Mouse (Mus musculus) heart, postnatal 10 days (tissue): ENCODE data around the gene Ints11. TPM values are rescaled to one million over a fixed set of nuclear protein-coding genes. Genes with fewer than 3 reads are reported as not detected.

Experiments
- DNase-seq, 2 experiments: peaks; one replicate each; pipeline ENCODE4 v3.0.0; 2021
- intact Hi-C: fragments of 180-260 bp; cut with DNase I; formaldehyde crosslinking; loops from one replicate; pipeline ENCODE4 v1.15.1; 2025
- total RNA-seq, 2 experiments: library from RNA; stranded (reverse); gene quantifications; 2 replicates each; pipeline ENCODE4 v1.2.3; 2021

Ints11 gene
- total RNA-seq, 2 experiments from 2014 or later, result 16.6 to 20.9 TPM

DNA sequence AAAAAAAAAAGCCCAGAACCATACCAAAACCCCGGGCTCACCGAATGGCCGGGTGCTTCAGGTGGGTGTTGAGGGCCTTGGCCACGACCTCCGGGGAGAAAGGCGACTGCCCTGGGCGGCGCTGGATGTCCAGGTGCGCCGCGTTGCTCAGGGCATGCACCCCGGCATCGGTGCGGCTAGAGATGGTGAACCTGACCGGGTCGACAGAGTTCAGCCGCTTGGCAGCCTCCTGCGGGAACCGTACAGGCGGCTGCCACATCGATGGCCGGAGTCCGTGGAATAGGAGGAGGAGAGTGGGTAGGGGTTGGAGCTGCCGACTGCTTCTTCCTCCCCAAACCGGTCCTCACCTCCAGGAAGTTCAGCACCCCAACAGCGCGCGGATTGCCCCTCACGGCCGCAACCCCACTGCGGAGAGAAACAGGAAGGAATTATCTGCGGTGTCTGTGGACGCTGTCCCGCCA, 21.7 kb downstream of the Ints11 start:
- intact Hi-C loops, result no loop called here
- no peak for DNase-seq

DNA sequence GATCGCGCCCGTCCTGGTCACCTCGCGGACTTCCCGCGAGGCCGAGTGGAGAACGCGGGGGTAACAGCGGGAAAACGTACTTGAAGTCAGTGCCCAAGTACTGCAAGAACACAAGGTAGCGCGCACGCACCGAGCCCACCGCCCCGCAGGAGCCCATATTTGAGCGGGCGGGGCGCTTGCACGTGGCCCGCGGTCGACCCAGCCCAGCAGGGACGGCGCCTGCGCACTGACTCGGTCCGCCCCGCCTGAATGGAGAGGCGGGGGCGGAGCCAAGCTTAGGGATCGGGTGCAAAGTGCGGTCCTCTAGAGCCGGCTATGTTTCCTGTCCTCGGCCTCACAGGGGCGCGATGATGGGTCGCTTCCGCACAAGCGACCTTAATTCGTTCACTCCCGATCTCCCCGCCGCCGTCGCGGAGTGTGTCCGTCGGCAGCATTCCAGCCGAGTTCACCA, 22.2 kb downstream of the Ints11 start, which contains the start of the genes Pusl1 and Acap3:
Gene Pusl1, minus strand, starts transcription at position 231 of the 451 bp plus-strand sequence.
Gene Acap3, plus strand, starts transcription at position 272 of the 451 bp plus-strand sequence.
- peak; percentile 97 to 98 for DNase-seq
- intact Hi-C loops, result loop anchor here (2.0 kb wide), 2 partner anchors 23 to 51 kb away; partner anchors contain the start of genes Cptp, Ints11 and Ube2j2

DNA sequence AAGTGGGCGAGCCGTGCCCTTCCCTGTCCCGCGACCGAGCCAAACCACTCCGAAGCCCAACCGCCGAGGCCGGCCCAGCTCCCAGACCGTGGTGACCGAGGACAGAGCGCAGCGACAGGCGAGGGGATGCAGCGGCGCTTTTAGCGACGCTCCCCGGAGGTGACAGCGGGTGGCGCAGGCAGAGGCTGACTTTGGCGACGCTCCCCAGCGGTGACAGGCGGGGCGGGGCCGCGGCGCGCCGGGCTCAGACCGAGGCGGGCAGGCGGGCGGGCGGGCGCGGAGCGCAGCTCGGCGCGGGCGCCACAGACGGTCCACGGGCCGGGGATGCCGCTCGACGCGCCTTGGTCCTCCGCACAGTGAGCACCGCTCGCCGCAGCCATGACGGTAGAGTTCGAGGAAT, 22.7 kb downstream of the Ints11 start:
- peak; percentile 90 for DNase-seq
- intact Hi-C loops, result loop anchor here (2.0 kb wide), 2 partner anchors 23 to 51 kb away; partner anchors contain the start of genes Cptp, Ints11 and Ube2j2

DNA sequence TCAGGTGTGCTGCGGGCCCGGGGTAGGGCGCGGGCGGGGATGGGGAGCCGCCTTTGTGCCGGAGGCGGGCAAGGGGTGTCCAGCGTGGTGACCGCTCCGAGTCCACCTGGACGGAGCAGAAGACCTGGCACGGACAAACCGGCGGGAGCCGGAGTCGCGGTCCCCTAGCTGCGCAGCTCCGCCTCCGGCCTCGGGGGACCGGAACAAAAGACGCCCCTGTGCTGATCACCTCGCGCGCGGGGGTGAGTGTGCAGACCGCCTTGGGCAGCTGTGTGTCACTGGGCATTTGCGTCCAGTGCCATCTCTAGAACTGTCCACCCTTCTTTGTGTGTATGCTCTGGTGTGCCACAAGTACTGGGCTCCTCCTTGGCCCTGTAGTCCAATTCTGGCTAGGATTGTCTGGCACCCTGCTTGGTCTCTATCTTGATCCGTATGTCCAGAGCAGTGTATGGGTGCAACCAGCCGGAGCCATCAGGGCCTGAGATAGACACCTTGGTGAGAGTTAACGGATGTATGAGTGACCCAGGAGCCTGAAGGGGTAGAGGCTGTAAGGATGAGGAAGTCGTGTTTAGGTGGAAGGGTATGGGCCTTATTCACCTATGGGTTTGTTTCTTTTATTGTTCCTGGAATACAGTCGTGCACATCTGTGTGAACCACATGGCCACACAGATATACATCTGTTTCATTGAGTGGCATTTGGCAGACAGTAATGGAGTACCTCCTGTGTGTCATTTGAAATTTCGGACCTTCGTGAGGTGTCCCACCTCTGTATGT, 23.3 kb downstream of the Ints11 start:
- intact Hi-C loops, result loop anchor here (2.0 kb wide), 2 partner anchors 24 to 50 kb away; partner anchors contain the start of genes Cptp, Ints11 and Ube2j2
- DNase-seq, result peak; percentile 35 to 49

DNA sequence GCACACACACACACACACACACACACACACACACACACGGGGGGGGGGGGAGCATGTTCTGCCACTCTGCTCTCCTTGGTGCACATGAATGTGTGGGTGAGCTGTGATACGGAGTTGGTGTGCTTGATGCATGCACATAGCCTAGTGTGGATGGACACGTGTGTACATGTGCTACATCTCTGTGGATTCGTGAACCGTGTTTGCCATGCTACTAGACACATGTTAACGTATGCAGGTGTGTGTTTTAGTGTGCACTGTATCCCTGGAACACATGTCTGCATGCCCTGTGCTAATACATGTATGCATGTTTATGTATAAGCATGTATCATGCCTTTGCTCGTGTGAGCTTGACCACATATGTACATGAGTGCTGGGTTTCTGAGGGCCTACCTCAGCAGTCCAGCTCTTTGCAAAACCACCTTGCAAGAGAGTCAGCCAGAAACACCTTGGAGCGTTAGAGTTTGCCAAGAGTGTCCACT, 23.9 kb downstream of the Ints11 start:
- peak in 1 of 2 experiments; percentile 0 for DNase-seq
- intact Hi-C loops, result loop anchor here (2.0 kb wide), 2 partner anchors 24 to 50 kb away; partner anchors contain the start of genes Cptp, Ints11 and Ube2j2

DNA sequence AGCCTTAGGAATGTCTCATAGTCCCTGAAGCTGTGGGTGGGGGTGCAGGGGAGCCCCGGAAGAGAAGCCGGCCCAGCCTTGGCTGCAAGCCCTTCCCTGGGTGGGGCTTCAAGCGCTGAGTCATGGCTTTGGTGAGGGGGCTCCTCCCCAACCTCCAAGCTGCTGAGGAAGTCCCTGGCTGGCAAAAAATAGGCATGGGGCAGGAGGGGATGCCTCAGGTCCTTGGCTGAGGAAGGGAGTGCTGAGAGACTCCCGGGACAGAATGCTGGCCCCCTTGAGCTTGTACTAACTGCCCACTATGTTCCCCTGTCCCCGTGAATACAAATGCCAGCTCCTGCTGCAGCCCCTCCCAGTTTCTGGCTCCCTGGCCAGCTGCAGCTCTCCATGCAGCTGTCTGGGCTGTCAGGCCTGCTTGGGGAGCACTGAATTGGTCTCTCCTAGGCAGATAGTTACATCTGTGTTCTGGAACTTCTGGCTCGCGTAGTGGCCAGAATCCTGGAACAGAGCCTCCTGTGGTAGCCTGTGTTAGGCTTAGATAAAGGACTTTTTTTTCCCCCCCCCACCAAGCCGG, 25.1 kb downstream of the Ints11 start:
- intact Hi-C loops, result no loop called here
- DNase-seq, result peak; percentile 83 to 86

DNA sequence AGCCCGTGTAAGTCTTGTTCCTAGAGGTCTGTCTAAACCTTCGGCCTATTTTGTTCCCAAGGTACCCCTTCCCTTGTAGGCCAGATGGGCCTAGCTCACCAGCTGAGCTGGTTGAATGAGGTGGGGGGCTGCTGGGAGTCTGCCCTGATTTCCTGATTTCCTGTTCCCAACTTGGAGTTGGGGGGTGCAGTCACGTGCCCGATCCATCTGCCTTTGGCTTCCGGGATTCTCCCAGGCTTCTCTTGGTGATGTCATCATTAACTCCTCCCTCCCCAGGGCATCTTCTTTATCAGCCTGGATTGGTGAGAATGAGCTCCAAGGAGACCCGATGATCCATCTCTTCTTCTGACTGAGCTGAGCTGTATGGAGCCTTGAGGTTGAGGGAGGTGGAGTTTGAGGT, 25.9 kb downstream of the Ints11 start:
- intact Hi-C loops, result no loop called here

DNA sequence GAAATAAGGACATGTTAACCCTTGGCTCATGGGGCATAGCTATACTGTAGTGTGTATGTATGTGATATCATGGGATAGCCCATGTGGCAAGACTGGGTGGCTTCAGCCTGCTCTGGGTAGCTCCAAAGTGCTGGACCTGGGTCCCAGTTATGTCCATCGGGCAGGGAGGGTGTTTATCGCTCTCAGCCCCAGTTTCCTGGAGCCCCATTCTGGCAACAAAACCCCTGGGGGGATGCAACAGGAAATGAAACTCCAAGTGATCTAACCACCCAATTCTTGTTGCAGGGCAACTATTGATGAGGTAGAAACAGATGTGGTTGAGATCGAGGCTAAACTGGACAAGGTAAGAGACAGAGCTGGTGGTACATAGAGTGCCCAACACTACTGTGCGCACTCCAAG, 26.5 kb downstream of the Ints11 start:
- peak; percentile 4 to 8 for DNase-seq
- intact Hi-C loops, result no loop called here

More for the DNA sequence above, 25.9 kb downstream of the Ints11 start:
- peak; percentile 73 to 77 for DNase-seq

DNA sequence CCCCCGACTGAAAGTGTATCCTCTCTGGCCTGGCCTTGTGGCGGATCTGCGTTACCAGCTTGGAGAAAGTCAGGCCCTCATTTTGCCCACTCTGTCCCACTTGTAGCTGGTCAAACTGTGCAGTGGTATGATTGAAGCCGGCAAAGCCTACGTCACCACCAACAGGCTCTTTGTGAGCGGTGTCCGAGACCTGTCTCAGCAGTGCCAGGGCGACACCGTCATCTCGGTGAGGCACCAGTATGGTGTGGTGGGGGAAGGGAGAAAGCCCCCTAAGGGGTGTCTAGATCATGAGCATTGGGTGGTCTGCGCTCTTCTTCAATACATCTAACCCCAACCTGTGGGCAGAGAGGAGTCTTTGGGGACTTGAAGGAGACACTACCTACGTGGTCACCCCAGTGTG, 27.1 kb downstream of the Ints11 start:
- intact Hi-C loops, result no loop called here
- DNase-seq, result no peak

DNA sequence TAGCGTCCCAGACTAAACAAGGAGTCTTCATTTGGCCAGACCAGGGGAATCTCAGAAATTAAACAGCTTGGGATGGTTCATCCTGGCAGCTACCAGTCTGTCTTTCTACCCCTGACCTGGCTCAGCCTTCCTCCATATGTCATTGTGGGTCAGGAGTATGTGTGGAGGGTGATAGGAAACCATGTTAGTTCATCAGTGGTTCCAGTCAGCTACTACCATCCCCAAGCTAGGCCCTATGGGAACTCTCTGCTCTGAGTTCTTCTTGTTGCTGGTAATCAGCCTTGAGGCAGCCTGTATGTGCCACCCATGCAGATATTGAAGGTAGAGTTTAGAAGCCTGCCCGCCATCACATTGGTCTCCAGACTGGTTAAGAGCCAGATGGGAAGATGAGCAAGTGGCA, 29.0 kb downstream of the Ints11 start:
- intact Hi-C loops, result no loop called here
- DNase-seq, result no peak

DNA sequence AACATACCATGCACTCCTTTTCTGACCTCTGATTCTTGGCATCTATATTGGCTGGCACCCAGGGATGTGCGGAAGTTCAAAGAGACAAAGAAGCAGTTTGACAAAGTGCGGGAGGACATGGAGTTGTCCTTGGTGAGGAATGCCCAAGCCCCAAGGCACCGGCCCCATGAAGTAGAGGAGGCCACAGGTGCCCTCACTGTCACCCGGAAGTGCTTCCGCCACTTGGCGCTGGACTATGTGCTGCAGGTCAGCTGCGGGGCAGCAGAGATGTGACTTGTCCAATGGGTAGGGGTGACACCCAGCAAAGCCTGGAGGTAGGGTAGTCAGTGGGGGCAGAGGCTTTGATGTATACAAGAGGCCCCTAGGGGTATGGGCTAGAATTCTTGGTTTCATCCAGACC, 30.0 kb downstream of the Ints11 start:
- peak in 1 of 2 experiments; percentile 0 for DNase-seq
- intact Hi-C loops, result no loop called here

DNA sequence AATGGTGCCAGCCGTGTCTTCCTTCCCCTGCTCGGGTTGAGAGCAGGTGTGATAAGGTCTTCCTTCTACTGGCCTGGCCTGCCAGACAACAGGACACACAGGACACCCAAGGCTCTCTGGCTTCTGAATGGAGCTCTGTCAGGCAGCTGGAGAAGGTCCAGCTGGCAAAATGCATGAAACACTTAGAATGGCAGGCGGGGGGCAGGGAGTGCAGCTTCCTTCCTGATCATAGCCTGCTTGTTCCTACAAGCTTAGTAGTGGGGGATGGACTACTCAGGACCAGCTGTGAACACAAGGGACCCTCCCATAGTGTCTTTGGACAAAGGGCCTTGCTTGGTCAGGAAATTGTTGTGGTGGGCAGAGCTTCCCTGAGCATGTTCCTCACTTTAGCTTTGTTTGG, 31.9 kb downstream of the Ints11 start:
- DNase-seq, result peak; percentile 52 to 66
- intact Hi-C loops, result no loop called here

DNA sequence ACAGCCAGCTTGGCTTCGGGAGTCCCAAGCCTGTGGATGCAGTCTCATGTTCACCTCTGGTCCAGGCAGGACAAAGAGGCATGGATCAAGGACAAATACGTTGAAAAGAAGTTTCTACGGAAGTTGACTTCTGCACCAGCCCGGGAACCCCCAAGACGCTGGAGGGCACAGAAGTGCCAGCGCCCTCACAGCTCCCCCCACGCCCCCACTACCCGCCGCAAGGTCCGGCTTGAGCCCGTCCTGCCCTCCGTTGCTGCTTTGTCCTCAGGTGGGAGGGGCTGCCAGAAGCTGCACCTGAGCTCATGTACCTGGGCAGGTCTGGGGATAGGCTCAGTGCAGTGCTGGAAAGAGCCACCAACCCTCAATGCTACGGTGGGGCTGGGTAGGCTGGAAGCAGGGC, 33.9 kb downstream of the Ints11 start:
- intact Hi-C loops, result no loop called here
- DNase-seq, result peak in 1 of 2 experiments; percentile 0

DNA sequence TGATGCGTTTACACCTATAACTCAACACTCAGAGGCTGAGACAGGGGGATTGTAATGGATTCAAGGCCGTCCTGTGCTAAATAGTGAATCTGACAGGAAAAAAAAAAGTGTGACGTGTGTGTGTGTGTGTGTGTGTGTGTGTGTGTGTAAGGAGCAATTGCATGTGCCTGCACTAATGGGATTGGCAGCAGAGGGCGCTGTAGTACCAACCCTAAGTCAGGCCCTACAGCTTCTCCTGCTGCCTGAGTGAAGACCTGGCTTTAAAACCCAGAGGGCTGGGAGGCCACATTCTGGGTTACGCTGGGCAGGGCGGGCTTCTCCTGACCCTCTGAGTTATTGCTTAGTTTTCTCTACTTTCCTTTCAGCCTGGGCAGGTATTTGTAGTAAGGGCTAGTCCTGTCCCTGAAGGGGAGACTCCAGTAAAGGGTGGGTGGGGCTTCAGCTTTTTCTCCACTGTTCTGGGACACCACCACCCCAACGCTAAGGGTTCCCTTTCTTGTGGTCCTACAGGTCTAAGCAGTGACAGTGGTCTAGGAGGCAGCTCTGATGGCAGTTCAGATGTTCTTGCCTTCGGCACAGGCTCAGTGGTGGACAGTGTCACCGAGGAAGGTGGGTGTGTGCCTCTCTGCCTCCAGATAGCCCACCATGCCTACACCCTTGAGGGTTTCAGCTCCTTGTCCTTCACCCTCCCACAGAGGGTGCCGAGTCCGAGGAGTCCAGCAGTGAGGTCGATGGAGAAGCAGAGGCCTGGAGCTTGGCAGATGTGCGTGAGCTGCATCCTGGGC, 35.2 kb downstream of the Ints11 start:
- DNase-seq, result peak; percentile 10 to 23
- intact Hi-C loops, result no loop called here

DNA sequence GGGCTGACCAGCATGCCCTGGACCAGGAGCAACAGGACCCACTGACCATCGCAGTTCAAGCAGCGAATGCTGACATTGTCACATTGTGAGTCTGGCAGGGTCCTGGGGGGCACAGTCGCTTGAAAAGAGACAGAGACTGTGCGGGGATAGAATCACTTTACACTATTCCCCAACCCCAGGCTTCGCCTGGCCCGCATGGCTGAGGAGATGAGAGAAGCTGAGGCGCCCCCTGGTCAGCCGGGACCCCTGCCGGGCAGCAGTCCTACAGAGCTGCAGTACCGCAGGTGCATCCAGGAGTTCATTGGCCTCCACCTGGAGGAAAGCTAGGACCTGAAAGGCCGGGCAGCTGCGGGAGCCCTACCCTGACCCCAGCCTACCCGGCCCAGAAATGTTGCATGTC, 36.3 kb downstream of the Ints11 start:
- peak; percentile 0 for DNase-seq
- intact Hi-C loops, result no loop called here

DNA sequence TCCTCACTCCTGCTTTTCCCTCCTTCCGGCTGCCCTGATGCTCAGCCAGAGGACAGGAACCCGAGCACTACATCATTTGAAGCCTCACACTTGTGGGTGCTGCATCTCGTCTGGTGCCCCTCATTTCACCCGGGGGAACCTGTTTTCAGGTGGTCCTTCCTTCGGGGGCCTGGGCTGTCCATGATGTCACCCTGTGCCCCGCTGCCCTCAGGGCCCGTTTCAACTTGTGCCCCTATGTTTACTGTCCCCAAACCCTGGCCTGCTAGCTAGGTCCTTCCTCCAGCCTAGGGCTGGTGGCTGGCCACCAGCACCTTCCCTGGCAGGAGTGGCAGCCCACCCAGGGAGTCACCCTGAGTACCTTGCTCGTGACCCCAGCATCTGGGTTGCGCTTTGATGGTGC, 36.8 kb downstream of the Ints11 start:
- peak in 1 of 2 experiments; percentile 0 for DNase-seq
- intact Hi-C loops, result no loop called here

DNA sequence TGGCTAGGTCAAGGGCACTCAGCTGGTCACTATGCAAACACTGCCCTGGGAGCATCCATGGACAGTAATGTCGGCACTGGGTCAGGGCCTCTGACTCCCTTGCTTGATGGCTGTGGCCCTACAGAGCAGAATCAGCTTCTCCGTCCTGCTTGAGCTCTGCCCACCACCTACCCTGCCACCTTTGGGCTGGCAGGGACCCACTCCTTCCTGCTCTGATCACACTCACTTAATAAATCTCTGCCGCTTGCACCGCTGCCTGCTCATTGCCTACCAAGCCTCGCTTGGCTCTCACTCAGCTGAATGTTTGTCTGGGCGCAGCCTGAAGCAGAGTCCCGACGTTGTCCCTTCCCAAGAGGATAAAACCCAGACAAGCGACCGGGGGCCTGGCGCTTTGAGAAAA, 37.7 kb downstream of the Ints11 start:
- intact Hi-C loops, result no loop called here
- DNase-seq, result peak in 1 of 2 experiments; percentile 0

DNA sequence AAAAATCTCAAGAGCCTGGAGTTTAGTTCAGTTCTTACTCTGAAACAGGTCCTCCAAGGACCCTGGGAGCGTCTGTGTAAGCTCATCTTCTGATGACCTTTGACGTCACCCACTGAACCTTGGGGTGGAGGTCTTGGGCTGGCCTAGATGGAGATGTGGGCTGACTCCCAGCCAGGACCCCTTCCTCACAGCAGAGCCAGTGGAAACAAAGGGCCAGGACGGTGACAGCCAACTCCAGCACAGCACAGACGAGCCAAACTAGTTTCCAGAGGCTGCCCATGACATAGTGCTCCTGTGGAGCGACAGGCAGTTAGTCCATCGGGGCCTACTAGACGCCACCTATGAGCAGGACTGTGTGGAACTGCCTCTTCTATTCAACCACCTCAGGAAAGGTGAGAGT, 38.9 kb downstream of the Ints11 start:
- peak; percentile 2 to 3 for DNase-seq
- intact Hi-C loops, result no loop called here

DNA sequence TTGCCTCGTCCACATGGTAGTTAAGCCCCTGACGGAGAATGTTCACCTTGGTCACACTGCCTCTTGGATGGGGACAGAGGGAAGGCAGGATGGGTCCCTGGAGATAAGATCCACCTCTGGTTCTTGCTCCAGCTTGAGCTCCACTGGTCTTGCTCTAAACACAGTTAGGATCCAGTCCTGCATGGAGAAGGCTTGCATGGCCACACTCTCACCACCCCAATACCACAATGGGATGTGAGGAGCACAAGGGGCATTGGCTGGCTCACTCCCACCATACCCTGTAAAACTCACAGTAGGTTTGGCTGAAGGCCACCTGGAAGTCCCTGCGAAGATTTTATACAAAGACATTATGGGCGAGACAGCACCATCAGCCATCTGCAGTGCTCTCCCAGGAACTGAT, 39.4 kb downstream of the Ints11 start:
- intact Hi-C loops, result no loop called here
- DNase-seq, result peak in 1 of 2 experiments; percentile 0

DNA sequence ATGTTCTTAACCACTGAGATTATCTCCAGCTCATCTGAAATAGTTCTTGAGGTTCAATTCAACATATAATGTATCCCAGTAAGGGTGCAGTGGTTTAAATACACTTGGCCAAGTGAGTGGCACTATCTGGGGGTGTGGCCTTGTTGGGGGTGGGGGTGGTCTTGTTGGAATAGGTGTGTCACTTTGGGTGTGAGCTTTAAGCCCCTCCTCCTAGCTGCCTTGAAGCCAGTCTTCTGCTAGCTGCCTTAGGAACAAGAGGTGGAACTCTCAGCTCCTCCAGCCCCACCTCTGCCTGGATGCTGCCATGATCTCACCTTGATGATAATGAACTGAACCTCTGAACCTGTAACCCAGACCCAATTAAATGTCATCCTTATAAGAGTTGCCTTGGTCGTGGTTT, 62.7 kb downstream of the Ints11 start:
- DNase-seq, result no peak
- intact Hi-C loops, result no loop called here
